Mouse (Mus musculus): ENCODE measurements around the gene Mid1. TPM values are rescaled to one million over a fixed set of nuclear protein-coding genes. Genes with fewer than 3 reads are reported as not detected.
A peak's percentile ranks its signal among the peaks of the same experiment; 100 is the strongest.
"Not testable (repeated sequence)": the region's sequence is repeated elsewhere in the genome, so short reads cannot be mapped to it uniquely, and the experiment has no call there.

Mid1 gene
- polyA plus RNA-seq, 2 experiments, result 12.5 to 17.3 TPM

GRCm38 (mm10) chrX:170006694-170007247 is 321.8 kb downstream of the Mid1 start:
- H3K4me2 ChIP-seq (replicated peaks; ENCODE audit: low read depth, low read length, severe bottlenecking); ATAC-seq (ENCODE audit: low FRiP score, low read depth); H3K9ac ChIP-seq (ENCODE audit: low read depth, low read length, severe bottlenecking); H3K27me3 ChIP-seq (ENCODE audit: control insufficient read depth, insufficient read depth, low read length); H3K4me3 ChIP-seq (replicated peaks; ENCODE audit: low read length); H3K4me1 ChIP-seq (ENCODE audit: control insufficient read depth, insufficient read depth, low read length); H3K27ac ChIP-seq (replicated peaks; ENCODE audit: low read depth, low read length): not testable (repeated sequence)
- Histone ChIP-seq H3K36me3 (ENCODE audit: control insufficient read depth, insufficient read depth, low read length) (peaks cover 13% of the 10 kb centered on the region), H3K9me3 (ENCODE audit: control insufficient read depth, low read length) (peaks cover 53% of the 10 kb centered on the region)
- DNase-seq (ENCODE audit: low spot score), result peak; percentile 3
- WGBS, result 54% methylated on average over 3 of the region's 3 CpGs

- H3K27me3 ChIP-seq (ENCODE audit: control insufficient read depth, insufficient read depth, low read length); H3K27ac ChIP-seq (replicated peaks; ENCODE audit: low read depth, low read length); H3K4me2 ChIP-seq (replicated peaks; ENCODE audit: low read depth, low read length, severe bottlenecking); H3K4me3 ChIP-seq (replicated peaks; ENCODE audit: low read length); H3K9ac ChIP-seq (ENCODE audit: low read depth, low read length, severe bottlenecking); H3K4me1 ChIP-seq (ENCODE audit: control insufficient read depth, insufficient read depth, low read length); DNase-seq (ENCODE audit: low spot score); ATAC-seq (ENCODE audit: low FRiP score, low read depth): not testable (repeated sequence)
- Histone ChIP-seq H3K36me3 (ENCODE audit: control insufficient read depth, insufficient read depth, low read length) (peaks cover 13% of the 10 kb centered on the region), H3K9me3 (ENCODE audit: control insufficient read depth, low read length) (peaks cover 53% of the 10 kb centered on the region)
- WGBS, result 58% methylated on average over 2 of the region's 2 CpGs
These were observed 322.6 kb downstream of the Mid1 start for GRCm38 (mm10) chrX:170007375-170008178.

- H3K9me3 ChIP-seq (ENCODE audit: control insufficient read depth, low read length), result peaks cover 53% of the 10 kb centered on the region
- not testable (repeated sequence) for DNase-seq (ENCODE audit: low spot score); H3K27ac ChIP-seq (replicated peaks; ENCODE audit: low read depth, low read length)
These were observed 323.1 kb downstream of the Mid1 start for GRCm38 (mm10) chrX:170008179-170008467.

GRCm38 (mm10) chrX:170008584-170008983 is 323.6 kb downstream of the Mid1 start:
- H3K4me2 ChIP-seq (replicated peaks; ENCODE audit: low read depth, low read length, severe bottlenecking); ATAC-seq (ENCODE audit: low FRiP score, low read depth); H3K9ac ChIP-seq (ENCODE audit: low read depth, low read length, severe bottlenecking); H3K27ac ChIP-seq (replicated peaks; ENCODE audit: low read depth, low read length); DNase-seq (ENCODE audit: low spot score); H3K4me3 ChIP-seq (replicated peaks; ENCODE audit: low read length); H3K27me3 ChIP-seq (ENCODE audit: control insufficient read depth, insufficient read depth, low read length); H3K4me1 ChIP-seq (ENCODE audit: control insufficient read depth, insufficient read depth, low read length): not testable (repeated sequence)
- Histone ChIP-seq H3K9me3 (ENCODE audit: control insufficient read depth, low read length) (peaks cover 53% of the 10 kb centered on the region), H3K36me3 (ENCODE audit: control insufficient read depth, insufficient read depth, low read length) (peaks cover 15% of the 10 kb centered on the region)
- WGBS, result 45% methylated on average over 3 of the region's 3 CpGs

More at GRCm38 (mm10) chrX:170008179-170008467, 323.1 kb downstream of the Mid1 start:
- not testable (repeated sequence) for H3K27me3 ChIP-seq (ENCODE audit: control insufficient read depth, insufficient read depth, low read length); H3K9ac ChIP-seq (ENCODE audit: low read depth, low read length, severe bottlenecking); H3K4me1 ChIP-seq (ENCODE audit: control insufficient read depth, insufficient read depth, low read length); H3K4me3 ChIP-seq (replicated peaks; ENCODE audit: low read length); H3K4me2 ChIP-seq (replicated peaks; ENCODE audit: low read depth, low read length, severe bottlenecking); ATAC-seq (ENCODE audit: low FRiP score, low read depth)
- H3K36me3 ChIP-seq (ENCODE audit: control insufficient read depth, insufficient read depth, low read length), result peaks cover 15% of the 10 kb centered on the region

GRCm38 (mm10) chrX:170009016-170009750 is 324.2 kb downstream of the Mid1 start, which contains the start of gene Gm21887:
TSS of gene Gm21887 (plus strand) at chrX:170009659.
- DNase-seq (ENCODE audit: low spot score), result peak; percentile 94
- H3K4me3 ChIP-seq (replicated peaks; ENCODE audit: low read length), result peak within 1 kb of the TSS; percentile 49

GRCm38 (mm10) chrX:170009801-170010221 is 324.8 kb downstream of the Mid1 start:
- ATAC-seq (ENCODE audit: low FRiP score, low read depth), result peak; percentile 97
- WGBS, result 64% methylated on average over 25 of the region's 25 CpGs
- not testable (repeated sequence) for H3K4me2 ChIP-seq (replicated peaks; ENCODE audit: low read depth, low read length, severe bottlenecking); H3K4me1 ChIP-seq (ENCODE audit: control insufficient read depth, insufficient read depth, low read length); H3K27me3 ChIP-seq (ENCODE audit: control insufficient read depth, insufficient read depth, low read length)
- H3K9me3 ChIP-seq (ENCODE audit: control insufficient read depth, low read length), result peaks cover 47% of the 10 kb centered on the region
- H3K9ac ChIP-seq (ENCODE audit: low read depth, low read length, severe bottlenecking), result peak overlapping the region; percentile 79
- peak overlapping the region; percentile 49 for H3K4me3 ChIP-seq (replicated peaks; ENCODE audit: low read length)
- peak; percentile 100 for DNase-seq (ENCODE audit: low spot score)
- H3K27ac ChIP-seq (replicated peaks; ENCODE audit: low read depth, low read length), result peak overlapping the region; percentile 85
- H3K36me3 ChIP-seq (ENCODE audit: control insufficient read depth, insufficient read depth, low read length), result peaks cover 20% of the 10 kb centered on the region

More at GRCm38 (mm10) chrX:170009016-170009750, 324.2 kb downstream of the Mid1 start, which contains the start of gene Gm21887:
- Histone ChIP-seq H3K4me2 (replicated peaks; ENCODE audit: low read depth, low read length, severe bottlenecking) (peak within 1 kb of the TSS; percentile 27), H3K9me3 (ENCODE audit: control insufficient read depth, low read length) (peaks cover 51% of the 10 kb centered on the region), H3K36me3 (ENCODE audit: control insufficient read depth, insufficient read depth, low read length) (peaks cover 19% of the 10 kb centered on the region), H3K9ac (ENCODE audit: low read depth, low read length, severe bottlenecking) (peak within 1 kb of the TSS; percentile 79), H3K27ac (replicated peaks; ENCODE audit: low read depth, low read length) (peak within 1 kb of the TSS; percentile 85)
- not testable (repeated sequence) for H3K4me1 ChIP-seq (ENCODE audit: control insufficient read depth, insufficient read depth, low read length); H3K27me3 ChIP-seq (ENCODE audit: control insufficient read depth, insufficient read depth, low read length)
- 0 out of 2 replicates have a peak, but pooled peaks have one; percentile 38 for TF ChIP-seq POLR2A (IDR thresholded peaks at IDR 0.05; ENCODE audit: borderline replicate concordance, extremely low read depth, insufficient read depth, insufficient read length)
- 65% methylated on average over 115 of the region's 118 CpGs for WGBS
- ATAC-seq (ENCODE audit: low FRiP score, low read depth), result peak; percentile 87

- H3K27ac ChIP-seq (replicated peaks; ENCODE audit: low read depth, low read length); H3K27me3 ChIP-seq (ENCODE audit: control insufficient read depth, insufficient read depth, low read length); H3K4me1 ChIP-seq (ENCODE audit: control insufficient read depth, insufficient read depth, low read length); H3K9ac ChIP-seq (ENCODE audit: low read depth, low read length, severe bottlenecking); ATAC-seq (ENCODE audit: low FRiP score, low read depth): not testable (repeated sequence)
- peak; percentile 11 for DNase-seq (ENCODE audit: low spot score)
- peak overlapping the region; percentile 18 for H3K4me3 ChIP-seq (replicated peaks; ENCODE audit: low read length)
- H3K9me3 ChIP-seq (ENCODE audit: control insufficient read depth, low read length), result peaks cover 40% of the 10 kb centered on the region
- WGBS, result 85% methylated on average over 97 of the region's 97 CpGs
- H3K36me3 ChIP-seq (ENCODE audit: control insufficient read depth, insufficient read depth, low read length), result peaks cover 20% of the 10 kb centered on the region
- peak overlapping the region; percentile 27 for H3K4me2 ChIP-seq (replicated peaks; ENCODE audit: low read depth, low read length, severe bottlenecking)
These were observed 325.9 kb downstream of the Mid1 start for GRCm38 (mm10) chrX:170010581-170011528.
